Mouse (Mus musculus) olfactory bulb, adult 2 months (tissue): ENCODE measurements around the gene Ric8b. TPM values are rescaled to one million over a fixed set of nuclear protein-coding genes. Genes with fewer than 3 reads are reported as not detected.

Experiments used
- H3K27ac ChIP-seq: fragments of 200-500 bp; 2 replicates; pipeline ENCODE4 v1.5.1; 2012; ENCODE audit warnings: low read depth, low read length; ENCODE audit not compliant: insufficient read depth
- H3K4me1 ChIP-seq: fragments of 200-500 bp; 2 replicates; pipeline ENCODE4 v1.6.1; 2012; ENCODE audit warnings: low read length; ENCODE audit not compliant: control insufficient read depth, insufficient read depth
- H3K4me3 ChIP-seq: fragments of 200-500 bp; 2 replicates; pipeline ENCODE4 v1.5.1; 2012; ENCODE audit warnings: mild to moderate bottlenecking, low read depth, low read length, moderate library complexity; ENCODE audit not compliant: insufficient read depth
- CTCF ChIP-seq: fragments of 200-500 bp; IDR thresholded peaks from 2 replicates; pipeline ENCODE4 v1.5.1; 2012; ENCODE audit warnings: low read depth, mild to moderate bottlenecking, low read length, moderate library complexity; ENCODE audit not compliant: insufficient read depth
- POLR2A ChIP-seq: fragments of 200-500 bp; IDR thresholded peaks from 2 replicates; pipeline ENCODE4 v1.6.1; 2012; ENCODE audit warnings: mild to moderate bottlenecking, low read depth, low read length, moderate library complexity; ENCODE audit not compliant: insufficient read depth
- WGBS: fragments of 180-500 bp; shearing (Covaris S2); methylation state at CpG from one replicate; pipeline ENCODE4 v1.1.7; 2018; 5-methylcytosine and 5-hydroxymethylcytosine counted together
- polyA plus RNA-seq: library from polyadenylated mRNA; stranded (reverse); fragments of >200 nt; gene quantifications from 2 replicates; pipeline ENCODE4 v1.2.4, GENCODE M21; 2012; ENCODE audit warnings: low replicate concordance; ENCODE audit not compliant: missing spikeins, insufficient read depth, insufficient read length

Gene Ric8b
- polyA plus RNA-seq, 1 experiment = not detected

- 74% methylated on average over 4 of the region's 4 CpGs for WGBS
- TF ChIP-seq CTCF = no peak
- TF ChIP-seq POLR2A = no peak
- H3K4me1 ChIP-seq = no peaks in the 10 kb centered on the region
These were observed 133.3 kb downstream of the Ric8b start for GRCm38 (mm10) chr10:85050668-85051208.

GRCm38 (mm10) chr10:85052451-85052850 lies 135.0 kb downstream of the Ric8b start:
- TF ChIP-seq POLR2A (no peak), CTCF (no peak)
- Histone ChIP-seq H3K27ac (no peak overlapping the region), H3K4me1 (no peaks in the 10 kb centered on the region), H3K4me3 (no peak overlapping the region)
- 52% methylated on average over 4 of the region's 4 CpGs for WGBS

More at GRCm38 (mm10) chr10:85050668-85051208, 133.3 kb downstream of the Ric8b start:
- H3K27ac ChIP-seq = no peak overlapping the region
- H3K4me3 ChIP-seq = no peak overlapping the region

DNA sequence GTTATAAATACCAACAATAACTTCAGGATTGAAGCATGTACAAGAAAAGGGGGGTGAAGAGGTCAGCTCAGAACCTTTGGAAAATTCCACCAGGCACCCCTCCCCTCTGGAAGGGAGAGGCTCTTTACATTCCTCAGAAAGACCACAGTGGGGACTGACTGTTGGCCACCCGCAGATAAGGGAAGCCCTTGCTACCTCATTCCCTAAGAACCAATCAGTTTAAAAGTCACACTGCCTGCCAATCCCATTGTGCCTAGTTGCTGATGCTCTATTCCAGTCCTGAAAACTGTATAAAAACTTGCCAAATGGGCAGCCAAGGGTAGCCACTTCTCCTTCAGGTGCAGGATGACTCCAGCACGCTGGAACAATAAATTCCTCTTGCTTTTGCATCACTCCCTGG lies 137.5 kb downstream of the Ric8b start:
- WGBS = 82% methylated on average over 2 of the region's 2 CpGs
- no peak for TF ChIP-seq POLR2A
- no peak for TF ChIP-seq CTCF
- Histone ChIP-seq H3K27ac (no peak overlapping the region), H3K4me3 (no peak overlapping the region), H3K4me1 (no peaks in the 10 kb centered on the region)

Other genes starting within 250 kb of the Ric8b start
- not detected in 2 replicates for gene Rfx4, start 161.6 kb upstream of the Ric8b start, polyA plus RNA-seq
- not detected in 2 replicates for gene Fhl4, start 184.9 kb downstream of the Ric8b start, polyA plus RNA-seq
- not detected in 2 replicates for gene Tmem263, start 185.0 kb downstream of the Ric8b start, polyA plus RNA-seq
- not detected in 2 replicates for gene Mterf2, start 210.4 kb downstream of the Ric8b start, polyA plus RNA-seq